Mouse (Mus musculus): ENCODE results near the gene Josd2. TPM values are rescaled to one million over a fixed set of nuclear protein-coding genes. Genes with fewer than 3 reads are reported as not detected.

Josd2 gene
- total RNA-seq, 2 experiments from 2014 or later = 158 to 161 TPM

DNA sequence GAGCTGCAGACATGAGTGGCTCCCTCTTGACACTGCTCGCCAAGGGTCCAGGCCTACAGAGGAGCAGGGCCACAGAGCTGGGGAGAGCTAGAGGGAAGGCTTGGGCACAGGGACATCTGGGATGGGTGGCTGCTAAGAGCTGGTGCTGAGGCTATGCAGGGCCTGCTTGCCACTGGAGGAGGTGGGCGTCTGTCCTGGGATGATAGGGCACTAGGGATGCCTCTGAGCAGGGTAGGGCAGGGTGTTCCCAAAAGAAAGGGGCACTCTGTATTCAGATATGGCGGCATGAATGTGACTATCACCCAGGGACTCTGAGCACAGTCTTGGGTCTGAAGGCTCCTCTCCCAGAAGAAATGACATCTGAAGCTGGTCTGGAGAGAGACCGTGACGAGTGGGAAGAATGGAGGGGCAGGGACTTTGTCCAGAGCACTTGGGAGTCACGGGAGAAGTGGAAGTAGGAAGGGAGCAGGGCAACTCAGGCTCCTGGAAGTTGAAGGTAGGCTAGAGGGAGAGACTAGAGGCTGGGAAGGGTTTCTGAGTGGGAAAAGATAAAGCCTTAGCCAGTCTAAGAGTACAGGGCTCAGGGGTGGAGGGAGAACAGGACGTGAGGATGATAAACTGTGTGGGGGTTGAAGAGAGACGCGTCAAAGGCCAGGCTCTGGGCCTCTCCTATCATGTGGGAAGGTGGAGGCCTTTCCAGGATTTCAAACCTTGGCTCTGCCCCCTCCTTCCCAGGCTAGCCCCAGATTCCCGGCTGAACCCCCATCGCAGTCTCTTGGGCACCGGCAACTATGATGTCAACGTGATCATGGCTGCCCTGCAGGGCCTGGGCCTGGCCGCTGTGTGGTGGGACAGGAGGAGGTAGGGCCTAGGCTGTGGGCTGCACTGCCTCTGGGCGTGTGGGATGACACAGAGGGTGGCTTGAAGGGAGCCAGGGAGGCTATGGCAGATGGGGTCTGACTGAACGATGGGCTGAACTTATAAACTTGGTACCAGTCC lies 2.2 kb downstream of the Josd2 start:
- intact Hi-C loops (cut with DNase I) = loop anchor here (2.0 kb wide), 1 partner anchor 25 kb away; no protein-coding TSS in a partner anchor

DNA sequence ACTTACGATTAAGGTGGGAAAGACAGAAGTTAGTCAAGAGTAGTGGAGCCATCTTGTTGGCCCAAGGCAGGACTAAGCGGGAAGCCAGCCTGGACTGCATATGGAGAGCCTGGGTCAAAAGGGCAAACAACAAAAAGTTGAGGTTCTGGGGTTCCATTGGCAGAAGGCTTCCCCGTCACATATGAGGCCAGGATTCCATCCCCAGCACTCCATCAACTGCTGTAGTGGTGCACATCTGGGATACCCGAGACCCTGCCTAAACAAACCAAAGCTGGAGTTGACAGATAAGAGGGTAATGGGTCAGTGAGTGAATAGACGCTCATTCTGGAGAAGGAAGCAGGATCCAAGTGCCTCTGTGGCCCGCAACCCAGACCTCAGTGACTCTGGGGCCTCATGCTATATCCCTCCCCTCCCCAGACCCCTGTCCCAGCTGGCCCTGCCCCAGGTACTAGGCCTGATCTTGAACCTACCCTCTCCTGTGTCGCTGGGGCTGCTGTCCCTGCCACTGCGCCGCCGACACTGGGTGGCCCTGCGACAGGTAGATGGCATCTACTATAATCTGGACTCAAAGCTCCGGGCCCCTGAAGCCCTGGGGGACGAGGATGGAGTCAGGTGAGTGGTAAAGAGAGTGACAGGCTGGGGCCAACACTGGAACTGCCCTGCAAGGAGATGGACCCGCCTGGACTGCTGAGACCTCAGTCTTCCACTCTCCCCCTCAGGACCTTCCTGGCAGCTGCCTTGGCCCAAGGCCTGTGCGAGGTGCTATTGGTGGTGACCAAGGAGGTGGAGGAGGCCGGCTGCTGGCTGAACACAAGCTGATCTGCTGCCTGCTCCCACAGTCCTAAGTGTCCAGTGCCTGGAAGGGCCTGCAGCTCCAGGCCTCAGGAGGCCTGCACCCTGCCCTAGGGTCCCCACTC lies 3.2 kb downstream of the Josd2 start:
- intact Hi-C loops (cut with DNase I) = no loop called here
- DNase-seq (ENCODE audit: low spot score) = no peak

More for the DNA sequence above, 2.2 kb downstream of the Josd2 start:
- no peak for DNase-seq (ENCODE audit: low spot score)

DNA sequence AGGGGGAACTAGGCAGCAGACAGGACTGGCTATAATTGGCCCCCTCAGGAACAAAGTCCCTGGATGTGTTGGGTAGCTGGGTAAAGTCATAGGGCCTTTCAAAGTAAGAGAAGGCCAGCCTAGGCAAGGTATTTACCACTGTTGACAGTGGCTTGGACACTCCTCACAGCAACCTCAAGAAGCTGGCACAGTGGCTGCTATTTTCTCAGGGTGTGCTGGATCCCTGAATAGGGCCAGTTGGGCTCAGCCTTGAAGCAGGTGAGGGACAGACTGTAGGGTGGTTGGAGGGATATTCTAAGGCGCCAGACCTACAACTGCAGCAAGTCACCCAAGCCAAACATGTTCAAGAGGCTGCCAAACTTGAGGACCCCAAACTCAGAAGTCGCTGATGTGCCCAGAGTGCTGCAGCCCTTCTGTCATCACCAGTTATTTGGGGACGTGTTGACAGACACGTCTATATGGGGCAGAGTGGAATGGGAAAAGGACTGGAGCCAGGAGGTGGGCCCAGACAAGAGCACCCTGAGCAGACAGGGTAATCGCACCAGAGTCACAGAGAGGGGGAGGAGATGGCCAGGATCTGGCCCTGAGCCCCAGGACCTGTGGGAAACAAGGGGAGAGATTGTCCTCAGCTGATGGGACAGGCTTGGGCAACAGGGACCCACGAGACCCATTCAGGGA lies 4.2 kb downstream of the Josd2 start:
- peak; percentile 50 for DNase-seq (ENCODE audit: low spot score)
- intact Hi-C loops (cut with DNase I) = no loop called here

DNA sequence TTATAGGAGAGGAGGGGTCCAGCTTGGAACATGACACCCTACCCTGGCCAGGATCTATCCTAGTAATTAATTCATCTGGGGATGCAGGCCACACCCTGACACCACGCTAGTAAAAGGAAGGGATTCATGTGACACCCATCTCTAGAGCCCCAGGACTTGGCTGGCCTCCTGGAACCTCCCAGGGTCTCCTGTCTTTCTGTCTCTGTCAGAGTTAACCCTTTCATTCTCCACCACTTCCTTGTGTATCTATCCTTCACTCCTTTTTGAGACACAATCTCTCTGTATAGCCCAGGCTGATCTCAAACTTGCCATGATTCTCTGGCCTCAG lies 4.7 kb downstream of the Josd2 start:
- DNase-seq (ENCODE audit: low spot score) = no peak
- intact Hi-C loops (cut with DNase I) = no loop called here

DNA sequence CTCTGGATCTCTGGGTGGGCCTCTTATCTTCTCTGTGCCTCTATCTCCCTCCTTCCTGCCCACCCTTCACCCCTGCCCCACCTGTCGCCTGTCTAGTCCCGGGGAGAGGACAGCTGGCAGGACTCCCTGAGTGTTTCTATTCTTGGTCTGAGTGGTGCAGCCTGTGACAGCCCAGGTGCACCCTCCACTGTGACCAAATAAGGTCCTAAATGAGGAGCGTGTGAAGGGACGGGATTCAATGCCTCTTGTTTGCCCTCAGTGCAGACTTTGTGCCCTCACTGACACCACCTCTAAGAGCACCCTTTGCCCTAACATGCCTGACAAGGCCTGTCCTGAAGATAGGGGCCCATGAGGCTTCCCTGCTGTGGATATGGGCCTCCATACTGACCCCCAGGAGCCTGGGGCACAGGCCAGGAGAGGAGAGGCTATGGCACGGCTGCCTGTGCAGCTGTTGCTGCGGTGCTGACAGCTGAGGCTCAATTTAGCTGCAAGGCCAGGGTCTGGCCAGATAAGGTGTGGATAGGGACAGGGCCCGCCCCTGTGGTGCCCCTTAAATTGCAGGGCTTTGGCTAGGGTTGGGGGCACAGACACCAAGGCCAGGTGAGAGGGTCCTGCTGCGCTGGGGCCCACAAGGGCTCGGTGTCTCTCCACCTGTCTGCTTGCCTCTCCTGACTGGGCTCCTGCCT lies 5.3 kb downstream of the Josd2 start:
- DNase-seq (ENCODE audit: low spot score) = peak; percentile 54
- intact Hi-C loops (cut with DNase I) = no loop called here

DNA sequence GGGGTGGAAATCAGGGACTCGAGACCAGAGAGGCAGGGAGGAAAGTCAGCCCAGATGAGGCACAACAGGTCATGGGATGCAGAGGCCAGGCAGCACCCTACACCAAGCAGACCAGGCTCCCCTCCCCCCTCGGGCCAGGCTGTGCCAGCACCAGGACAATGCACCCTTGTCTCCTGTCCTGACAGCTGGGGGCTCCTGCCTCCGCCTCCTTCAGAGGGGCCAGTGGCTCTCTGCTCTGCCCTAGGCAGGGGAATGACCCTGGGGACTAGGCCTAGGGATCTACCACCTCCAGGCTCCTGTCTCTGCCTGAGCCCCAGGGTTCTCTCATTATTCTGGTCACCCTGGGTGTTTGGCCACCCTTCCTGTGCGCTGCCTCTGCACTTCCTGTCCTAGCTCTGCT lies 6.6 kb downstream of the Josd2 start:
- DNase-seq (ENCODE audit: low spot score) = peak; percentile 58
- intact Hi-C loops (cut with DNase I) = no loop called here

DNA sequence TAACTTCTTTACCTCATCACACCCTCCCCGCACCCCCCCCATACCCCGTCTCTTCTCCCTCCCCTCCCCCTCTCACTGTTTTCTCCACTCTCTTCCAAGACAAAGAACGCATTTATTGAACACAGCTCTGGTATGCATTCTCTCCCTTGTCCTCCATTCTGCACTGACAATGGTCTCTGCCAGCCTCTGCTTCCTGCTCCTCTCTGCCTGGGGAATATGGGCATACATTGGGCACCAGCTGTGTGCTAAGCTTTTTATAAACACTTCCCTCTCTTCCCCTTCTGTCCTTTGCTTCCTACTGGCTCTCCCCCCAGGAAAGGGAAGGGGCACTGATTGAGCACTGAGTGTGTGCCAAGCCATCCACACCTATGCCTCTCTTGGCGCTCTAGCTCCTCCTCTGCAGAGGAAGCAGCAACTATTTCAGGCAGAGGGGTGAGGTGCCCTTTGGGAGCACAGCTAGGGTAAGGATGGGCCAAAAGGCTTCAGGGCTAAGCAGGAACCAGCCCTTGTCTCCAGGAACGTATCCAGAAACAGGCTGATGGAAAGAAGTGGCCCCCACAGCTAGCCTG lies 7.3 kb downstream of the Josd2 start:
- DNase-seq (ENCODE audit: low spot score) = no peak
- intact Hi-C loops (cut with DNase I) = no loop called here

DNA sequence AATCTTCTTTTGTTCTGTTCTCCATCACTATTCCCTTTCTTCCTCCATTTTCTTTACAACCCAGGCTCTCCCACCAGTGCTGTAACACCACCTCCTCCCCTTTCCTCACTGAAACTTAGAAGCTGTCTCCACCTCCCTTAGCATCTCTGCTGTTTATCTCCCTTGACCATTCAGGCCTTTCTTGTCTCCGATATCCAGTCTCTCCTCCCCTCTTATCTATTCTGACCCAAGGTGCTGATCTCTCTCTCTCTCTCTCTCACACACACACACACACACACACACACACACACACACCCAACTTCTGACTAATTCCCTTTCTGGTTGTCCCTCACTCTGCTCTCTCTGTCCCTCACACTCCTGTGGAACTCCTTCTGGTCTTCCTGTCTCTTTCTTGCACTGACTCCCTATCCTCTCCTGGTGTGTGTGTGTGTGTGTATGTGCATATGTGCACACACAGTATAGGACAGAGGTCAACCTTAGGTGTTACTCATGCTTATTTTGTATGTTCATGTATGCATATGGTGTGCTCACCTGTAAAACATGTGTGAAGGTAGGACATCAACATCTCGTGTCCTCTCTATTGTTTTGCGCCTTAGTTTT lies 15.2 kb downstream of the Josd2 start:
- DNase-seq (ENCODE audit: low spot score) = no peak
- intact Hi-C loops (cut with DNase I) = no loop called here

DNA sequence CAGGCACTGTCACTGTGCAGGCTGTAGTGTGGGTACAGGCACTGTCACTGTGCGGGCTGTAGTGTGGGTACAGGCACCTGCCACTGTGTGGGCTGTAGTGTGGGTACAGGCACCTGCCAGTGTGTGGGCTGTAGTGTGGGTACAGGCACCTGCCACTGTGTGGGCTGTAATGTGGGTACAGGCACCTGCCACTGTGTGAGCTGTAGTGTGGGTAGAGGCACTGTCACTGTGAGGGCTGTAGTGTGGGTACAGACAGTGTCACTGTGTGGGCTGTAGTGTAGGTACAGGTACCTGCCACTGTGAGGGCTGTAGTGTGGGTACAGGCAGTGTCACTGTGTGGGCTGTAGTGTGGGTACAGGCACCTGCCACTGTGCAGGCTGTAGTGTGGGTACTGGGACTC lies 16.3 kb downstream of the Josd2 start:
- intact Hi-C loops (cut with DNase I) = loop anchor here (2.0 kb wide), 1 partner anchor 221 kb away; no protein-coding TSS in a partner anchor
- DNase-seq (ENCODE audit: low spot score) = no peak

DNA sequence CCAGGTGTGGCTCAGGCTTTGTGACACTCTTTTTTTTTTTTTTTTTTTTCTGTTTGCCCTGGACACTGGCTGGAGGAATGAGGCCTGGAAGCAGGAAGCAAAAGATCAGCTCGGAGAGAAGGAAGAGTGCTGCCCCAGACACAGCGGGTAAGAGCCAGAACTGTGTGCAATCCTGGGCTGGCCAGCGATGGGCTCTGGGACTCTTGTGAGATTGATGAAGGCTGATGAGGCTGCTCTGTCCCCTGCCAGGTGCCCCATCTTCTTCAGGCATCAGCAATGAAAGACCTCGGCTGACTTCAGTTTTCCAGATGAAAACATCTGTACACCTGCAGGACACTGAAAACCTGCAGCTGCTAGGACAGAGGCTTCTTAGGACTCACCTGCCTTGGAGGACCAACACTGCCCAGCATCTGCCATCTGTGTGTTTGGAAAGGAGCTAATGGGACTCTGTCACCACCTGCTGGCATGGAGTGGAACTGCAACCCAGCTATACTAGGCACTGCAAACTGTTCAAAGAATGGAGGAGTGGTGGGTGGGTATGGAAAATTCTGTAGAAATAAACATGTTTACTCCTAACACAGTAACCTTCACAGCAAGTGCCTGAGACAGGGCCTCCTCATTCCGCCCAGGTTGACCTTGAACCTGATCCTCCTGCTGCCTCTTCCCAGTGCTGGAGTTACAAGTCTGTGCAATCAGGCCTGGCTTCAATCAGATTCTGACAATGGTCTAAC lies 17.2 kb downstream of the Josd2 start:
- no peak for DNase-seq (ENCODE audit: low spot score)
- intact Hi-C loops (cut with DNase I) = loop anchor here (2.0 to 5.0 kb wide), 2 partner anchors 83 to 222 kb away; no protein-coding TSS in a partner anchor

DNA sequence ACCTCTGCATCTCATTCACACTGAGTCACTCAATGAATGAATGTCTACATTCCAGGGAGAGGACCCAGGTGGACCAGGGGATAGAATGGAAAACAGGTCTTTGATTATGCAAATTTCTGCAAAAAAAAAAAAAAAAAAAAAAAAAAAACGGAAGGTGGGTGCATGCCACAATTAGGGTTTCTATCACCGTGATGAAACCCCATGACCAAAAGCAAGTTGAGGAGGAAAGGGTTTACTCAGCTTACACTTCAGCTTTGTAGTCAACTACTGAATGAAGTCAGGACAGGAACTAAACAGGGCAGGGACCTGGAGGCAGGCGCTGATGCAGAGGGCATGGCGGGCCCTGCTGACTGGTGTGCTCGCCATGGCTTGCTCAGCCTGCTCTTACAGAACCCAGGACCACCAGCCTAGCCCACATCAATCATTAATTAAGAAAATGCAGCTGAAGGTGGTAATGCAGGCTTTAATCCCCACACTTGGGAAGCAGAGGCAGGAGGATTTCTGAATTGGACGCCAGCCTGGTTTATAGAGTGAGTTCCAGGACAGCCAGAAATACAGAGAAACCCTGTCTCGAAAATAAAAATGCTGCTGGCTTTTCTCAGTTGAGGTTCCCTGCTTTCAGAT lies 17.9 kb downstream of the Josd2 start:
- intact Hi-C loops (cut with DNase I) = loop anchor here (2.0 to 5.0 kb wide), 2 partner anchors 83 to 223 kb away; no protein-coding TSS in a partner anchor
- no peak for DNase-seq (ENCODE audit: low spot score)

DNA sequence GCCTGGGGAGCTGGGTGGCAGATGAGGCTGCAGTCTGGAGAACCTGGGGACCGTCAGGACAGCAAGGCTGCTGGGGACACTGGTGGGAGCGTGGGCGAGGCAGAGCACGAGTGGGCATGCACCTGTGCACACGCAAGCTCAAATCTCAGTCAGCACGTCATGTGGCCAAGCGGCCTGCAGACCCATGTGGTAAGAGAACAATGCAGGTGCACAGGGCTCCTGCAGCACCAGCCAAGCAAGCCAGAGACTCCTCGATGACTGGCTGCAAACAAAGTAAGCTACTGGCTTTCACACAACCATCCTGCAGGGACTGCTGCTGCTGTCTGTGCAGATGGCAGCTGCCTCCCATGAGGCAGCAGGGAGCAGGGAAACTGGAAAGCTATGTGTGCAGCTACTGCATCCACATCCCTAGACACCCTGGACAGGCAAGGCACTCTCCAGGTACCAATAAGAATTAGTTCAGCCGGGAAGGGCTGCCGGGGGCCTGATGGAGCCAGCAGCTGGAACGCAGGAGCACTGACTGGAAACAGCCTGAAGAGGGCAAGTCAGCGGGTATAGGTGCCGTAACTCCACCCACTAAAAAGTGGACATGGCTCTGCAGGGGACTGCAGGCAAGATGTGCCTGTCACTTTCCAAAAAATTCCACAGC lies 19.3 kb downstream of the Josd2 start:
- DNase-seq (ENCODE audit: low spot score) = no peak
- intact Hi-C loops (cut with DNase I) = loop anchor here (5.0 kb wide), 1 partner anchor 85 kb away; no protein-coding TSS in a partner anchor

DNA sequence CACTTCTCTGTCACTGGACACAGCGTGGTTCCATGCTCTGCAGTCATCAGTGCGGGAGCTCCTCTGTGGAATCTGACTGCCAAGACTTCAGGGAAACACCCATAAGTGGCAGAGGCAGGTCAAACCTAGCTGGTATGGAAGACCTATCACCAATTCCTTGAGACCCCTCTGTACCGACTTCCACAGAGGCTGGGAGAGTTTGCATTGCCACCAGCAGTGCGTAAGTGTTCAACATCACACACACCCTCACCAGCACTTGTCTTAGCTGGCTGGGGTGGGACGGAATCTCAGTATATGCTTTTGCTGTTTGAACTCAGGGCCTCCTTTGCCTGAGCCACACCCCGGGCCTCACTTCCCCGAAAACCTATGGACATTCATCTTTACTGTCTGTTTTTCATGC lies 20.2 kb downstream of the Josd2 start:
- DNase-seq (ENCODE audit: low spot score) = no peak
- intact Hi-C loops (cut with DNase I) = loop anchor here (5.0 kb wide), 1 partner anchor 86 kb away; no protein-coding TSS in a partner anchor

DNA sequence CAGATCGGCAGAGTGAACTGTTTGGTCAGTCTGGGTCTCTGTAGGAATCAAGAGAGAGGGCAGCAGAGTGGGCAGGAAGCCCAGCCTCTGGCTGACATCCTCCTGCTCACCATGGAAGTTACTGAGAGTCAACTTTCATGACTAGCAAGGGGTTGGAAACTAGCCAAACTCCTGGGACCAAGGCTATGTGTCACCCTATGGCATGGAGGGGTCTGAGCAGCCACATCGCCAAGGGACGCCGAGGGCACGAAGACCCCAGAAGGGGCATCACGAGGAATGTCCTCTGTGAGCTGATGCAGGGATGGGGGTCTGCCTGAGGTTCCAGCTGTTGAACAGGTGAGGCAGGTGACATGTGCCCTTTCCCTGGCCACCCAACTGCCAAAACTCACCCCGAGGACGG lies 20.8 kb downstream of the Josd2 start:
- intact Hi-C loops (cut with DNase I) = loop anchor here (5.0 kb wide), 1 partner anchor 86 kb away; no protein-coding TSS in a partner anchor
- DNase-seq (ENCODE audit: low spot score) = no peak

DNA sequence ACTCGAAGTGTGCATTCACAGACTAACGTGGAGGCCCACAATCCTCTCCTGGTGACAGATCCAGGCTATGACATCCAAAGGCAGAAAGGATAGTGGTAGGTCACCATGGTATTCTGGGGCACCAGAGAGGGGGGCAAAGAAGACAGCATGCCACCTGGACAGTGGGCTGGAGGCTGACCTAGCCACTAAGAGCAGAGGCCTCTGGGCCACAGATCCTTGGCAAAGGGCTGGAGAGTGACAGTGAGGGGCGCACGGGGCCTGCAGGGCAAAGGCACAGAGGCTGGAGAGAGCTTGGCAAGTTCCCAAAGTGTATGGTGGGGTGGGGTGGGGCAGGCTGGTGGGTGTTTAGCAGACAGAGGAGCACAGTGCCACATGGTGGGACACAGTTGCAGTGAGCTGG lies 22.5 kb downstream of the Josd2 start:
- no peak for DNase-seq (ENCODE audit: low spot score)
- intact Hi-C loops (cut with DNase I) = no loop called here

DNA sequence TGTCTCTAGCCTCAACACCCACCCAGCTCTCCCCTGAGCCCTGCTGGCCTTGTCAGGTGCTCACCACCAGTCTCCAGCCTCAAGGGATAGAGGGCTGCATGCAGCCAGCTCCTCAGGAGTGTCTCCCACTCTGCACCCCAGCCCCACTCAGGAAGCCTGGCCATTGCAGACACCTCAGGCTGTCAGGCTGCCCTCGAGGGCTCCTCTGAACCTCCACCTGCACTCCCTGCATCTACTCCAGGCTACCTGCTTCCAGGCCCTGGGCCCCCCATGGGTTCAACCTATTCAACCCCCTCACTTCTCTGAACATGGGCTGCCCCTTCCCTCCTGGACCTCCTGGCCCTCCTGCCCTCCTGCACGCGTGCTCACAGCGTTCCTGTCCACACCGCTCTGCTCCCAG lies 23.6 kb downstream of the Josd2 start:
- intact Hi-C loops (cut with DNase I) = no loop called here
- DNase-seq (ENCODE audit: low spot score) = no peak

Data from heart, postnatal 25 days (tissue).